Mouse (Mus musculus): ENCODE data around the gene Arpin. TPM values are rescaled to one million over a fixed set of nuclear protein-coding genes. Genes with fewer than 3 reads are reported as not detected.

Gene Arpin
- total and polyA plus RNA-seq, 3 experiments, result not detected

DNA sequence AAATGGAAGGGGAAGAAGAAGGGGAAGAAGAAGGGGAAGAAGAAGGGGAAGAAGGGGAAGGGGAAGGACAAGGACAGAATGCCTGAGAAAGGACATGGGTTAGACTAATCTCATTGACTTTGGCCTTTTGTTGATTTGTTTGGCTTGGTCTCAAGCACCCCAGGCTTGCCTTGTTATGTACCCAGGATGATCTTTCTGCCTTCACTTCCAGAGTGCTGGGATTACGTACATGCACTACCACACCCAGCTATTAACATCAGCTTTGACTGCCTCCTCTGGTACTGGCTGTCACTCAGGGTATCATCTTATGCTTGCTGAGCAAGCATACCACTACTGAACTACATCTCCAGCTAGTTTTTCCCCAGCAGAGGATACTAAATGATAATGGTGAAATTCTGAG lies 21.0 kb upstream of the Arpin start:
- no peaks in the 10 kb centered on the region for H3K36me3 ChIP-seq (ENCODE audit: control insufficient read depth in 1 of 2, insufficient read depth in 2 of 2, low read length in 2 of 2)
- DNase-seq (ENCODE audit: low read depth, low spot score), result no peak
- no peak for TF ChIP-seq POLR2AphosphoS5 (IDR thresholded peaks at IDR 0.05; ENCODE audit: borderline replicate concordance, low read depth, low read length)
- TF ChIP-seq SIN3A (IDR thresholded peaks at IDR 0.05; ENCODE audit: low read length), result no peak
- no peak for TF ChIP-seq POLR2A (IDR thresholded peaks at IDR 0.05; ENCODE audit: control insufficient read depth in 1 of 2, insufficient read depth in 1 of 2, low read depth in 1 of 2, low read length in 2 of 2, poor library complexity in 1 of 2)
- no peak for TF ChIP-seq TBP (IDR thresholded peaks at IDR 0.05; ENCODE audit: low read depth, low read length)
- TF ChIP-seq ETS1 (IDR thresholded peaks at IDR 0.05; ENCODE audit: low read depth, low read length), result no peak
- TF ChIP-seq USF1 (IDR thresholded peaks at IDR 0.05; ENCODE audit: low read depth, low read length), result no peak
- no peak for TF ChIP-seq BHLHE40 (IDR thresholded peaks at IDR 0.05; ENCODE audit: borderline replicate concordance, low read depth, low read length)
- TF ChIP-seq MAX (IDR thresholded peaks at IDR 0.05; ENCODE audit: low read length), result no peak
- H3K27me3 ChIP-seq (ENCODE audit: control insufficient read depth in 1 of 2, insufficient read depth in 2 of 2, low read length in 2 of 2), result peaks cover 4 to 7% of the 10 kb centered on the region in 2 experiments; a peak in 3 of 4 replicates
- H3K9me3 ChIP-seq (replicated peaks; ENCODE audit: insufficient read depth, low read length), result no peaks in the 10 kb centered on the region
- no peak overlapping the region for H3K9ac ChIP-seq (ENCODE audit: control insufficient read depth, low read depth, low read length, poor library complexity, severe bottlenecking)
- no peak overlapping the region for H3K4me3 ChIP-seq (ENCODE audit: control insufficient read depth in 1 of 2, insufficient read depth in 1 of 2, low read depth in 2 of 2, low read length in 2 of 2)
- no peaks in the 10 kb centered on the region for H3K4me1 ChIP-seq (ENCODE audit: control insufficient read depth in 1 of 2, insufficient read depth in 2 of 2, low read length in 2 of 2)
- H3K27ac ChIP-seq (ENCODE audit: control insufficient read depth, low read depth, low read length), result no peak overlapping the region
- H3K79me2 ChIP-seq (ENCODE audit: control insufficient read depth, insufficient read depth, low read length, poor library complexity), result no peaks in the 10 kb centered on the region

DNA sequence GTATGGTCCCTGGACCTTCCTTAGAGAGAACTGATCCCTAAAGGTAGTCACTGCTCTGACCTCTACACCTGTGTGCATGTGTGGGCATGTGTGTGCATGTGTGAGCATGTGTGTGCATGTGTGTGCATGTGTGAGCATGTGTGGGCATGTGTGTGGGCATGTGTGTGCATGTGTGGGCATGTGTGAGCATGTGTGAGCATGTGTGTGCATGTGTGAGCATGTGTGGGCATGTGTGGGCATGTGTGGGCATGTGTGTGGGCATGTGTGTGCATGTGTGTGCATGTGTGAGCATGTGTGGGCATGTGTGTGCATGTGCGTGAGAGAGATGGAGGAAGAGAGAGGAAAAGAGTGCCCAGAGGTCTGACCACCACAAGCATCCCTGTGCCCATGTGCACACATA lies 19.7 kb upstream of the Arpin start:
- Histone ChIP-seq H3K4me3 (ENCODE audit: control insufficient read depth in 1 of 2, insufficient read depth in 1 of 2, low read depth in 2 of 2, low read length in 2 of 2) (no peak overlapping the region), H3K36me3 (ENCODE audit: control insufficient read depth in 1 of 2, insufficient read depth in 2 of 2, low read length in 2 of 2) (no peaks in the 10 kb centered on the region), H3K9me3 (replicated peaks; ENCODE audit: insufficient read depth, low read length) (no peaks in the 10 kb centered on the region), H3K27me3 (ENCODE audit: control insufficient read depth in 1 of 2, insufficient read depth in 2 of 2, low read length in 2 of 2) (peaks cover 4 to 8% of the 10 kb centered on the region in 2 experiments; a peak in 3 of 4 replicates), H3K4me1 (ENCODE audit: control insufficient read depth in 1 of 2, insufficient read depth in 2 of 2, low read length in 2 of 2) (no peaks in the 10 kb centered on the region), H3K9ac (ENCODE audit: control insufficient read depth, low read depth, low read length, poor library complexity, severe bottlenecking) (no peak overlapping the region), H3K79me2 (ENCODE audit: control insufficient read depth, insufficient read depth, low read length, poor library complexity) (no peaks in the 10 kb centered on the region), H3K27ac (ENCODE audit: control insufficient read depth, low read depth, low read length) (no peak overlapping the region)
- DNase-seq (ENCODE audit: low read depth, low spot score), result no peak
- TF ChIP-seq GABPA (IDR thresholded peaks at IDR 0.05; ENCODE audit: low read depth, low read length), result no peak
- no peak for TF ChIP-seq ETS1 (IDR thresholded peaks at IDR 0.05; ENCODE audit: low read depth, low read length)
- no peak for TF ChIP-seq RCOR1 (IDR thresholded peaks at IDR 0.05; ENCODE audit: low read depth, low read length)
- no peak for TF ChIP-seq ZNF384 (IDR thresholded peaks at IDR 0.05; ENCODE audit: low read depth, low read length)
- no peak for TF ChIP-seq MAFK (IDR thresholded peaks at IDR 0.05; ENCODE audit: borderline replicate concordance, low read depth, low read length)
- no peak for TF ChIP-seq HCFC1 (IDR thresholded peaks at IDR 0.05; ENCODE audit: low read depth, low read length)
- no peak for TF ChIP-seq MXI1 (IDR thresholded peaks at IDR 0.05; ENCODE audit: low read depth, low read length)
- TF ChIP-seq MAZ (IDR thresholded peaks at IDR 0.05; ENCODE audit: low read depth, low read length), result no peak
- no peak for TF ChIP-seq TCF12 (IDR thresholded peaks at IDR 0.05; ENCODE audit: low read depth, low read length)

DNA sequence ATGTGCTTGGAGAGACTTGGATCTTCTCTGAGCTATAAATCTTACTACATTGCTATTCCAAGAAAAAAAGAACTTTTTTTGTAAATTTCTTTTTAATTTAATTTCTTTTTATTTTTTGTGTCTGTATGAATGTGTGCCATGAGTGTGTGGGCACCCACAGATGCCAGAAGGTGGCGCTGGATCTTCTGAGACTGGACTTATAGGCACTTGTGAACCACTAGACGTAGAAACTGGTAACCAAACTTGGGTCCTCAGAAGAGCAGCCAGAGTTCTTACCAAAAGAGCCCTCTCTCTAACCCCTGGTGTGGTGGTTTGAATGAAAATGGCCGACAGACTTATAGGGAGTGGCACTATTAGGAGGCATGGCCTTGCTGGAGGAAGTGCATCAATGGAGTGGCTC lies 15.9 kb upstream of the Arpin start:
- TF ChIP-seq SMC3 (IDR thresholded peaks at IDR 0.05; ENCODE audit: low read depth, low read length) (peak; percentile 22; the same call in 1 of the 2 replicates), CTCF (IDR thresholded peaks at IDR 0.05 in 2 of 3, conservative IDR thresholded peaks at IDR 0.05 in 1 of 3; ENCODE audit: control insufficient read depth in 1 of 3, insufficient read depth in 1 of 3, low read depth in 2 of 3, low read length in 3 of 3, poor library complexity in 1 of 3, severe bottlenecking in 1 of 3) (peak; percentile 11 to 42 (median 33); a peak in 3 of 6 replicates), POLR2AphosphoS5 (IDR thresholded peaks at IDR 0.05; ENCODE audit: borderline replicate concordance, low read depth, low read length) (no peak), RAD21 (IDR thresholded peaks at IDR 0.05; ENCODE audit: low read depth, low read length) (peak; percentile 20)
- H3K4me3 ChIP-seq (ENCODE audit: control insufficient read depth in 1 of 2, insufficient read depth in 1 of 2, low read depth in 2 of 2, low read length in 2 of 2), result no peak overlapping the region
- no peaks in the 10 kb centered on the region for H3K79me2 ChIP-seq (ENCODE audit: control insufficient read depth, insufficient read depth, low read length, poor library complexity)
- peak; percentile 19 for DNase-seq (ENCODE audit: low read depth, low spot score)
- no peak overlapping the region for H3K27ac ChIP-seq (ENCODE audit: control insufficient read depth, low read depth, low read length)
- H3K9ac ChIP-seq (ENCODE audit: control insufficient read depth, low read depth, low read length, poor library complexity, severe bottlenecking), result no peak overlapping the region
- H3K9me3 ChIP-seq (replicated peaks; ENCODE audit: insufficient read depth, low read length), result no peaks in the 10 kb centered on the region
- H3K27me3 ChIP-seq (ENCODE audit: control insufficient read depth in 1 of 2, insufficient read depth in 2 of 2, low read length in 2 of 2), result peaks cover 3 to 16% of the 10 kb centered on the region in 2 experiments; a peak in 2 of 4 replicates
- H3K36me3 ChIP-seq (ENCODE audit: control insufficient read depth in 1 of 2, insufficient read depth in 2 of 2, low read length in 2 of 2), result no peaks in the 10 kb centered on the region
- H3K4me1 ChIP-seq (ENCODE audit: control insufficient read depth in 1 of 2, insufficient read depth in 2 of 2, low read length in 2 of 2), result no peaks in the 10 kb centered on the region

All from MEL (cell line).